Mouse (Mus musculus) spleen, adult 2 months (tissue): ENCODE measurements around the gene Odf4. TPM values are rescaled to one million over a fixed set of nuclear protein-coding genes. Genes with fewer than 3 reads are reported as not detected.
"Not testable (repeated sequence)": the region's sequence is repeated elsewhere in the genome, so short reads cannot be mapped to it uniquely, and the experiment has no call there.

Experiments used
- DNase-seq, 2 experiments: peaks; one replicate each; pipeline versions ENCODE4 v3.0.0 to v3.0.0-alpha.2; 2012 to 2021; ENCODE audit warnings: low spot score in 2 of 2, low read depth in 1 of 2
- H3K27ac ChIP-seq: fragments of 200-500 bp; 2 replicates; pipeline ENCODE4 v1.5.1; 2012; ENCODE audit warnings: low read length, inconsistent platforms; ENCODE audit not compliant: insufficient read depth
- H3K27me3 ChIP-seq: fragments of 200-500 bp; 2 replicates; pipeline ENCODE4 v1.6.1; 2012; ENCODE audit warnings: mild to moderate bottlenecking, moderate library complexity, low read length, inconsistent platforms; ENCODE audit not compliant: control insufficient read depth, insufficient read depth
- H3K36me3 ChIP-seq: fragments of 200-500 bp; 2 replicates; pipeline ENCODE4 v1.6.1; 2012; ENCODE audit warnings: mild to moderate bottlenecking, low read length, inconsistent platforms; ENCODE audit not compliant: control insufficient read depth, insufficient read depth
- H3K4me1 ChIP-seq: fragments of 200-500 bp; 2 replicates; pipeline ENCODE4 v1.6.1; 2011; ENCODE audit warnings: inconsistent platforms; ENCODE audit not compliant: control insufficient read depth, insufficient read depth, insufficient read length
- H3K4me3 ChIP-seq: fragments of 200-500 bp; 2 replicates; pipeline ENCODE4 v1.5.1; 2011; ENCODE audit warnings: mild to moderate bottlenecking, inconsistent platforms; ENCODE audit not compliant: insufficient read depth, insufficient read length; ENCODE audit errors: extremely low read depth
- CTCF ChIP-seq: fragments of 200-500 bp; IDR thresholded peaks from 2 replicates; pipeline ENCODE4 v1.5.1; 2011; ENCODE audit warnings: mild to moderate bottlenecking, inconsistent platforms; ENCODE audit not compliant: insufficient read depth, insufficient read length, insufficient replicate concordance; ENCODE audit errors: extremely low read depth
- POLR2A ChIP-seq: fragments of 200-500 bp; IDR thresholded peaks from 2 replicates; pipeline ENCODE4 v1.6.1; 2011; ENCODE audit warnings: low read depth, low read length, inconsistent platforms
- WGBS: fragments of 180-500 bp; shearing (Covaris S2); methylation state at CpG from one replicate; pipeline ENCODE4 v1.1.7; 2018; 5-methylcytosine and 5-hydroxymethylcytosine counted together
- polyA plus RNA-seq: library from polyadenylated mRNA; depleted of rRNA; stranded (reverse); fragments of >200 nt; gene quantifications from 2 replicates; pipeline ENCODE4 v1.2.3, GENCODE M21; 2012

The Odf4 gene
- polyA plus RNA-seq, 1 experiment, result not detected

- 1% methylated on average over 50 of the region's 50 CpGs for WGBS
- H3K4me3 ChIP-seq, result peak within 1 kb of the TSS; percentile 69
- TF ChIP-seq CTCF (no peak), POLR2A (no peak)
- H3K27me3 ChIP-seq, result no peaks in the 10 kb centered on the region
- DNase-seq, result peak; percentile 59 to 89
- peak within 1 kb of the TSS; percentile 65 for H3K27ac ChIP-seq
- H3K36me3 ChIP-seq, result no peaks in the 10 kb centered on the region
- H3K4me1 ChIP-seq, result no peaks in the 10 kb centered on the region; the same call in 1 of the 2 replicates
These were observed 40.7 kb upstream of the Odf4 start, which contains the start of gene Slc25a35 for GRCm38 (mm10) chr11:68967337-68968282. Slc25a35 (plus strand) TSS chr11:68968131.

DNA sequence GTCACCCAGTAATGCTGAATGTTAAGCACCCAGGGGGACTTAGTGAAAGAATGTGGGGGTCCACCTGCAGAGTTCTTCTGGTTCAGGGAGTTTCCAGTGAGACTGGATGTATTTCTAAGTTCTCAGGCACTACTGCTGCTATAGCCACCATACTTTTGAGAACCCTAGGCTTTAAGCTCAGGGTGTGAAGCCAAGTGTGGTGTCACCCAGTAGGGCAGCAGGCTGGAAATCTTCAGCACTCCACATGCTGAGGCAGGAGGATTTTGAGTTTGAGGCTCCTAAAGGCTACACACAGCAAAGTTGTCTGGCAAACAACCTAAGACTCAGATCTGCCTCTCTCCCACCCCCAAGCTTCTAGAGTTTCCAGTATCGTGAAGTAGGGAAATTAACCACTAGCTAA, 39.7 kb upstream of the Odf4 start:
- Histone ChIP-seq H3K4me3 (no peak overlapping the region), H3K27ac (no peak overlapping the region), H3K27me3 (no peaks in the 10 kb centered on the region), H3K4me1 (no peaks in the 10 kb centered on the region; the same call in 1 of the 2 replicates), H3K36me3 (no peaks in the 10 kb centered on the region)
- no peak for TF ChIP-seq POLR2A
- TF ChIP-seq CTCF, result no peak
- WGBS, result 39% methylated on average over 1 of the region's 1 CpGs
- no peak for DNase-seq

GRCm38 (mm10) chr11:68965845-68966244, 39.0 kb upstream of the Odf4 start:
- no peak overlapping the region for H3K4me3 ChIP-seq
- H3K4me1 ChIP-seq, result no peaks in the 10 kb centered on the region; the same call in 1 of the 2 replicates
- no peak overlapping the region for H3K27ac ChIP-seq
- H3K27me3 ChIP-seq, result no peaks in the 10 kb centered on the region
- DNase-seq, result peak; percentile 62 to 65
- 30% methylated on average over 3 of the region's 3 CpGs for WGBS
- TF ChIP-seq POLR2A, result no peak
- no peak for TF ChIP-seq CTCF
- H3K36me3 ChIP-seq, result no peaks in the 10 kb centered on the region

DNA sequence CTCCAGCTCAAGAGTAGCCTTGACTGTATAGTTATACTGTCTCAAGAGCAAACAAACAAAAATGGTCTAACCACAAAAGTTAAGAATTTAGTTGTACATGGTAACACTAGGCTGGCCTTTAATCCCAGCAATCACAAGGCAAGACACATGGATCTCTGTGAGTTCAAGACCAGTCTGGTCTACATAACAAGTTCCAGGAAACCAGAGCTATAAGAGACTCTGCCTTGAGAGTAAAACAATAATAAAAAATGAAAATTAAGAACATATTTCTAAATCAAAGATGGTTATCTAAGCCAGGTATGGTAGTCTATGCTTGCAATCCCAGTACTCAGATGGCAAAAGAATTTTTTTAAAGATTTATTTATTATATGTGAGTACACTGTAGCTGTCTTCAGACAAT, 38.2 kb upstream of the Odf4 start:
- no peak for DNase-seq
- no peak for TF ChIP-seq POLR2A
- no peak for TF ChIP-seq CTCF
- no peaks in the 10 kb centered on the region; the same call in 1 of the 2 replicates for H3K4me1 ChIP-seq
- H3K27ac ChIP-seq, result no peak overlapping the region
- H3K4me3 ChIP-seq, result no peak overlapping the region
- no peaks in the 10 kb centered on the region for H3K27me3 ChIP-seq
- H3K36me3 ChIP-seq, result no peaks in the 10 kb centered on the region

DNA sequence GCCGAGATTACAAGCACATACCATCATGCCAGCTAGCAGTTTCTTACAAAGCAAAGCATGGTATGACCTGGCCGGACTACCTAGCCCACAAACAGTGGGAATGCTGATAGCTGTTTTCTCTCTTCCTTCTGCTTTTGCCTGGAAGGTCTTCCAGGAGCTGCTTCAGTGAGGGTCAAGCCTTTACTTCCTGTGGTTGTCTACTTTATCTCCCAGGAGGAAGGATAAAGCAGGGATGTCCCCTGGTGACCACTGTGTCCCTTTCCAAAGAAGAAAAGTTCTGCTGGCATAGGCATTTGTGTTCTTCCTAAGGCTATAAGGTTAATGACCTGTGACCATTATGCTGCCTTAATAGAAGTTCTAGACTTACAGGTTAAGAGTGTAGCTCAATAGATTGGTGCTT, 36.5 kb upstream of the Odf4 start:
- Histone ChIP-seq H3K27me3 (no peaks in the 10 kb centered on the region), H3K36me3 (no peaks in the 10 kb centered on the region), H3K4me3 (no peak overlapping the region), H3K27ac (no peak overlapping the region), H3K4me1 (no peaks in the 10 kb centered on the region; the same call in 1 of the 2 replicates)
- WGBS, result 81% methylated on average over 2 of the region's 2 CpGs
- no peak for DNase-seq
- TF ChIP-seq CTCF, result no peak
- no peak for TF ChIP-seq POLR2A

DNA sequence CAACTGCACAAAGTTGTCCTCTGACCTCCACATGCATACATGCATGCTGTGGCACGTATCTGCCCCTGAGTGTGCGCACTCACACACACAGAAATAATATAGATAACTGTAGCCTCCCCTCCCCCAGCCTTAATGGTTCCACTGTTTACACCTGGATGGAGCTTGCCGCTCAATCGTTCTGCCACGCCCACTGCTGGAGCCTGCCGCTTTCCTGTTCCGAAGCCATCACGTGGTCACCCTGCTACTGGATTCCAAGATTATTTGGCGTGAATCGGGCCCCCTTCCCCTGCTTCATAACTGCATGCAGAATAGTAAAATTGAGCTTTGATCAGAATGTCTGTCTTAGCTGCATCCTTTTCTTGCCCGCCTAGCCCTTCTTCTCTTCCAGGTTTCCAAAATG, 35.3 kb upstream of the Odf4 start:
- not testable (repeated sequence) for DNase-seq, H3K27ac ChIP-seq, H3K4me3 ChIP-seq, H3K36me3 ChIP-seq, H3K27me3 ChIP-seq, H3K4me1 ChIP-seq
- 65% methylated on average over 11 of the region's 11 CpGs for WGBS

DNA sequence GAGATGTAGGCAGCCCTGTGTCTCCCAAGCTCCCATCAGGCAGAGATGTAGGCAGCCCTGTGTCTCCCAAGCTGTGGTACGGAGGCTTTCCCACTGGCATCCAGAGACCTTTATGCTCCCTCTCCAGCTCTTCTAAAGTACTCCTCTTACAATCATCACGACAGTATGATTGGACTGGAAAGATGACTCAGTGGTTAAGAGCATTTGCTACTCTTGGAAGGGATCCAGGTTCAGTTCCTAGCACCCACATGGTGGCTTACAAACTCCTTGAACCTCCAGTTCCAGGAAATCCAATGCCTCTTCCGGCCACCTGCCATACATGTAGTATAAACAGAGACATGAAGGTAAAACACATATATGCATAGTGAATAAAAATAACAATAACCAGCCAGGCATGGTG, 34.7 kb upstream of the Odf4 start:
- WGBS, result 72% methylated on average over 3 of the region's 3 CpGs
- TF ChIP-seq CTCF (no peak), POLR2A (no peak)
- no peaks in the 10 kb centered on the region for H3K36me3 ChIP-seq
- no peak overlapping the region for H3K27ac ChIP-seq
- no peak overlapping the region for H3K4me3 ChIP-seq
- no peaks in the 10 kb centered on the region for H3K27me3 ChIP-seq
- no peak for DNase-seq
- no peaks in the 10 kb centered on the region for H3K4me1 ChIP-seq
